Mouse (Mus musculus): ENCODE measurements at regions not wholly inside any gene's neighbourhood (a gene's known extent, or its start where the extent isn't known, plus 50 kb on each side); places are given as distances from the start of the nearest gene placed in this dataset.

GRCm38 (mm10) chr2:28351445-28351844, 95.2 kb upstream of the Ppp1r26 start:
- 97% methylated on average over 10 of the region's 10 CpGs for WGBS
- no peak for DNase-seq
- H3K27ac ChIP-seq (ENCODE audit: insufficient read depth, low read length) = no peak overlapping the region
- H3K4me1 ChIP-seq (ENCODE audit: control insufficient read depth, insufficient read depth, low read length) = peaks cover 11% of the 10 kb centered on the region
- H3K27me3 ChIP-seq (ENCODE audit: control insufficient read depth, insufficient read depth, low read length) = no peaks in the 10 kb centered on the region
- TF ChIP-seq POLR2A (IDR thresholded peaks at IDR 0.05; ENCODE audit: borderline replicate concordance, insufficient read depth, low read length) = no peak
- TF ChIP-seq CTCF (IDR thresholded peaks at IDR 0.05; ENCODE audit: borderline replicate concordance, insufficient read depth, low read depth, low read length) = no peak
- no peak overlapping the region for H3K4me3 ChIP-seq (replicated peaks; ENCODE audit: insufficient read depth, low read depth, low read length)

DNA sequence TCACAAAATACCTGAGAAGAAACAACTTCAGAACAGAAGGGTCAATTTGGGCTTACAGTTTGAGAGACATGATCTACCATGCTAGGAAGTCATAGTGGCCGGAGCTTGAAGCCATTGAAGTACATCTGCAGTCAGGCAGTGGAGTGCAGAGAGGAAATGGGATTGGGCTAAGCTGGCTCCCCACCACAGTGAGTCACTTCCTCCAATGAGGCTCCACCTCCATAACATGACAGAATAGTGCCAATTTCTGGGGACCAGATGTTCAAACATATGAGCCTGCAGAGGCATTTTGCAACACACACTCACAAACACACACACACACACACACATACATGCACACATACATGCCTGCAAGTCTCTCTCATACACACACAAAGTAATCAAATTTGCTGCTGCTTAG, 93.7 kb upstream of the Ppp1r26 start:
- no peak for DNase-seq
- Histone ChIP-seq H3K4me3 (replicated peaks; ENCODE audit: insufficient read depth, low read depth, low read length) (no peak overlapping the region), H3K27ac (ENCODE audit: insufficient read depth, low read length) (no peak overlapping the region), H3K4me1 (ENCODE audit: control insufficient read depth, insufficient read depth, low read length) (peaks cover 11% of the 10 kb centered on the region), H3K27me3 (ENCODE audit: control insufficient read depth, insufficient read depth, low read length) (no peaks in the 10 kb centered on the region)
- 86% methylated on average over 1 of the region's 1 CpGs for WGBS
- TF ChIP-seq POLR2A (IDR thresholded peaks at IDR 0.05; ENCODE audit: borderline replicate concordance, insufficient read depth, low read length) = no peak
- no peak for TF ChIP-seq CTCF (IDR thresholded peaks at IDR 0.05; ENCODE audit: borderline replicate concordance, insufficient read depth, low read depth, low read length)

DNA sequence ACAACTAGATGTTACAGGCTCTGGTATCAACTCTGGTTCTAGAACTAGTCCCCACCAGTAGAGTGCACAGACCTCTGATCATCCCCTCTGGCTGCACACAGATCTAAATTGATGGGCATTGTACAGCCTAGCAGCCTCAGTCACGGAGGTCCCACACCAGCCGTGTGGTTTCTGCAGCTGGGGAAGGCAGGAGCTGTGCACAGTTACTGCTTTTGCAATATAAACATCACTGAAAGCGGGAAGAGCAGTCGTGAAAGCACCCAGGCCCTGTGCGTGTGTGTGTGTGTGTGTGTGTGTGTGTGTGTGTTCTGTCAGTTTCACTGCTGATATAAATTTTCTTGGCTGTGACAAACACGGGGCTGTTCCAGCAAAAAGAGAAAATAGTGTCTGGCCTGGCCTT, 84.4 kb upstream of the Ppp1r26 start:
- no peak for TF ChIP-seq CTCF (IDR thresholded peaks at IDR 0.05; ENCODE audit: borderline replicate concordance, insufficient read depth, low read depth, low read length)
- no peak for TF ChIP-seq POLR2A (IDR thresholded peaks at IDR 0.05; ENCODE audit: borderline replicate concordance, insufficient read depth, low read length)
- Histone ChIP-seq H3K4me1 (ENCODE audit: control insufficient read depth, insufficient read depth, low read length) (peaks cover 6% of the 10 kb centered on the region), H3K27me3 (ENCODE audit: control insufficient read depth, insufficient read depth, low read length) (no peaks in the 10 kb centered on the region), H3K27ac (ENCODE audit: insufficient read depth, low read length) (no peak overlapping the region), H3K4me3 (replicated peaks; ENCODE audit: insufficient read depth, low read depth, low read length) (no peak overlapping the region)
- 84% methylated on average over 6 of the region's 6 CpGs for WGBS
- no peak for DNase-seq

DNA sequence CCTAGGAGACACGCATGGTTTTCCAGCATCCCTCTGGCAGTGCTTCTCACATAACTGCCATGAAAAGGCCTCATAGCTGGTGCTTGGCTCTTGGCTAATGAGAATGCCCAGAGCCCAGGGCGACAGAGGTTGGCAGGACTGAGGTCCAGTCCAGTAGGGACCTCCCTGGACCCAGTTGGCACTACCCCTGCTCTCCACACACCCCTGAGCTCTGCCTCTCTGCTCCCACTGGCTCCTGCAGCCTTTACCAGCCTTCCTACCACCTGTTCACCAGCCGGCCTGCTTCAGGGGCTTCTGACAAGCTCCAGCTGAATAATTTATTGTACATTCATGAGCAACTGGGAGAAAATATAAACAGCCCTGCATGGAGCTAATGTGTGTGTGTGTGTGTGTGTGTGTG, 82.0 kb upstream of the Ppp1r26 start:
- Histone ChIP-seq H3K27me3 (ENCODE audit: control insufficient read depth, insufficient read depth, low read length) (no peaks in the 10 kb centered on the region), H3K27ac (ENCODE audit: insufficient read depth, low read length) (no peak overlapping the region), H3K4me3 (replicated peaks; ENCODE audit: insufficient read depth, low read depth, low read length) (no peak overlapping the region), H3K4me1 (ENCODE audit: control insufficient read depth, insufficient read depth, low read length) (peaks cover 13% of the 10 kb centered on the region)
- WGBS = 50% methylated on average over 3 of the region's 3 CpGs
- TF ChIP-seq POLR2A (IDR thresholded peaks at IDR 0.05; ENCODE audit: borderline replicate concordance, insufficient read depth, low read length) (no peak), CTCF (IDR thresholded peaks at IDR 0.05; ENCODE audit: borderline replicate concordance, insufficient read depth, low read depth, low read length) (no peak)
- no peak for DNase-seq

DNA sequence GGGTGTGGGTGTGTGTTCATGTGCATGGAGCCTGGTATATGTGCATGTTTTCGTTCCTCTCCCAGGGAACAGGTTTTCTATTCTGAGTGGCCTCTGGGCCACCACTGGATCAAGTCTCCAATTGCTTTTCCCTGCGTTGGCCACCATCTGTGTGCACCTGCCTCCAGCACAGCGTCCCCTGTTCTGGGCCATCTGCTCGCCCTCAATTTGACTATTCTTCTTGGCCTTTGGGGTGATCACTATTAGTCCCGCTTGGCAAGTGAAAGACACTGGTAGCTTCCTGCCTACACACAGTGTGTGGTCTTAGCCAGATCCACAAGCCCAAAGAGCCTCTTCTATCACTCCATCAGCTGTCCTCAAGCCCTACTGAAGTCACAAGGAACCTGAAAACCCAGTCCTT, 80.8 kb upstream of the Ppp1r26 start:
- DNase-seq = no peak
- H3K27me3 ChIP-seq (ENCODE audit: control insufficient read depth, insufficient read depth, low read length) = no peaks in the 10 kb centered on the region
- H3K27ac ChIP-seq (ENCODE audit: insufficient read depth, low read length) = no peak overlapping the region
- TF ChIP-seq CTCF (IDR thresholded peaks at IDR 0.05; ENCODE audit: borderline replicate concordance, insufficient read depth, low read depth, low read length) (no peak), POLR2A (IDR thresholded peaks at IDR 0.05; ENCODE audit: borderline replicate concordance, insufficient read depth, low read length) (no peak)
- no peak overlapping the region for H3K4me3 ChIP-seq (replicated peaks; ENCODE audit: insufficient read depth, low read depth, low read length)
- H3K4me1 ChIP-seq (ENCODE audit: control insufficient read depth, insufficient read depth, low read length) = peaks cover 25% of the 10 kb centered on the region
- WGBS = 42% methylated on average over 5 of the region's 5 CpGs

DNA sequence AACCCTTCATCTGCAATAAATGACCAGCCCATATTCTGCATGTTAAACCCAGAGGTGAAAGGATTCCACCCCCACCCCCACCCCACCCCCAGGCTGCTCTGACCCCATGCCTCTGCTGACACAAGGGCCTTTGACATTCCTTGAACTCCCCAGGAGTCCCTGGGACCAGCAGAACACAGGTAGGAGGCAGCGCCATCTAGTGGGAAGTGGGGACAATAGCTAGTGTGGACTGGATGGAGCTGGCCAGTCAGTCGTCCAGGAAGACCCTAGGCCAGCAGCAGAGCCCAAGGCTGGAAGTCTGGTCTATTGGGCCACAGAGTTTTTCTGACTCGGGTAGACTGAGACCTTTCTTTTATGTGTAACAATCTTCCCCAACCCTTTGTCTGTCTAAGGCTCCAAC, 71.8 kb upstream of the Ppp1r26 start:
- Histone ChIP-seq H3K27ac (ENCODE audit: insufficient read depth, low read length) (no peak overlapping the region), H3K27me3 (ENCODE audit: control insufficient read depth, insufficient read depth, low read length) (no peaks in the 10 kb centered on the region), H3K4me3 (replicated peaks; ENCODE audit: insufficient read depth, low read depth, low read length) (no peak overlapping the region), H3K4me1 (ENCODE audit: control insufficient read depth, insufficient read depth, low read length) (peaks cover 17% of the 10 kb centered on the region)
- DNase-seq = peak; percentile 78 to 79
- peak; percentile 87 for TF ChIP-seq CTCF (IDR thresholded peaks at IDR 0.05; ENCODE audit: borderline replicate concordance, insufficient read depth, low read depth, low read length)
- TF ChIP-seq POLR2A (IDR thresholded peaks at IDR 0.05; ENCODE audit: borderline replicate concordance, insufficient read depth, low read length) = no peak
- 19% methylated on average over 3 of the region's 3 CpGs for WGBS

DNA sequence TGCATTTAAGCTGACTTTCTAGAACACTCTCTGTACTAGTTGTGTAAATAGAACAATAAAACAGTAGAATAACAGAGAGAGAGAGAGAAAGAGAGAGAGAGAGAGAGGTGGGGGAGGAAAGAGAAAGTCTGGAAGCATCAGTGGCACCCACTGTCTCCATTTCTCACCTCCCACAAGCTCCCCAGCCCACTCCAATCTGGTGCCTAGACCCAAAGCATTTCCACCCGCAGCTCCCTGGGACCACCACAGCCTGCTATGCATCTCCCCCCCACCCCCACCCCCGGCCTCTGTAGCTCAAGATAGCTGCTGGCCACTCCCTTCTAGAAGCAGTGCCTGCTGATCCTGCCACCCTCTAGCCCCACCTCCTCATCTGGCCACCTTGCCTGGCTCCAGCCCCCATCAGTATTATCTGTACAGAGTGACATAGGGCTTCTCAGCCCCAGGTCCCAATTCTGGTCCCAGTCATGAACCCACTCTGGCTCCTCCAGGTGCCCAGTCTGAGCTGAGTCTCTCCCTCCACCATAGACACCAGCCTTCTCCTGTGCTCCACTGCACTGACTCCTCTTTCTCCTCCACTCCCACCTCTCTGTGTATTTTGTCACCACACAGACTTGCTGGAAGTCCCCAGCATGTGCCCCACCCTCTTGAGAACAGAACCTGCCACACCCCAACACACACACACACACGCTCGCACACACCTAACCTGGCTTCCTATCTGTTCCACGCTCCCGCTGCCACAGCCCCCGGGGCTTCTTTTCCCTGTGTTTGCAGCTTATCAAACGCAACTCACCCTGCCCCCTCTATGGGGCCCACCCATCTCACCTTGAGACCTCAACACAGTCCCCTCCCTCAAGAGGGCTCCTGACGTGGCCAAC, 68.4 kb upstream of the Ppp1r26 start:
- TF ChIP-seq POLR2A (IDR thresholded peaks at IDR 0.05; ENCODE audit: borderline replicate concordance, insufficient read depth, low read length) = no peak
- TF ChIP-seq CTCF (IDR thresholded peaks at IDR 0.05; ENCODE audit: borderline replicate concordance, insufficient read depth, low read depth, low read length) = no peak
- DNase-seq = no peak
- Histone ChIP-seq H3K27me3 (ENCODE audit: control insufficient read depth, insufficient read depth, low read length) (no peaks in the 10 kb centered on the region), H3K27ac (ENCODE audit: insufficient read depth, low read length) (no peak overlapping the region), H3K4me3 (replicated peaks; ENCODE audit: insufficient read depth, low read depth, low read length) (no peak overlapping the region), H3K4me1 (ENCODE audit: control insufficient read depth, insufficient read depth, low read length) (peaks cover 6% of the 10 kb centered on the region)
- WGBS = 90% methylated on average over 9 of the region's 9 CpGs

Measured in cerebellum, adult 2 months (tissue).